Mouse (Mus musculus) bone marrow, adult 2 months (tissue): ENCODE results near the gene Cd79a. TPM values are rescaled to one million over a fixed set of nuclear protein-coding genes. Genes with fewer than 3 reads are reported as not detected.

ENCODE experiments used
- H3K27ac ChIP-seq: fragments of 200-500 bp; 2 replicates; pipeline ENCODE4 v1.5.1; 2012; ENCODE audit warnings: low read depth, mild to moderate bottlenecking, control low read depth, inconsistent platforms, low read length; ENCODE audit not compliant: control insufficient read depth, poor library complexity, insufficient read depth
- H3K4me1 ChIP-seq: fragments of 200-500 bp; 2 replicates; pipeline ENCODE4 v1.6.1; 2011; ENCODE audit warnings: low read length; ENCODE audit not compliant: control insufficient read depth, insufficient read depth
- H3K4me3 ChIP-seq: fragments of 200-500 bp; replicated peaks from 2 replicates; pipeline ENCODE3; 2011; ENCODE audit warnings: mild to moderate bottlenecking, low read depth, low read length, control low read depth; ENCODE audit not compliant: control insufficient read depth
- CTCF ChIP-seq: fragments of 200-500 bp; IDR thresholded peaks from 2 replicates; pipeline ENCODE4 v1.5.1; 2011; ENCODE audit warnings: low read length, control low read depth; ENCODE audit not compliant: control insufficient read depth, insufficient read depth
- POLR2A ChIP-seq: fragments of 200-500 bp; IDR thresholded peaks from 2 replicates; pipeline ENCODE4 v1.6.1; 2011; ENCODE audit warnings: low read depth, mild to moderate bottlenecking, control low read depth, low read length, borderline replicate concordance; ENCODE audit not compliant: control insufficient read depth
- WGBS: fragments of 180-500 bp; shearing (Covaris S2); methylation state at CpG from one replicate; pipeline ENCODE4 v1.1.7; 2018; 5-methylcytosine and 5-hydroxymethylcytosine counted together
- polyA plus RNA-seq: library from polyadenylated mRNA; stranded (reverse); fragments of >200 nt; gene quantifications from 2 replicates; pipeline ENCODE4 v1.2.4, GENCODE M21; 2011; ENCODE audit warnings: low replicate concordance; ENCODE audit not compliant: missing spikeins, insufficient read depth, insufficient read length

Gene Cd79a
- polyA plus RNA-seq, 1 experiment: 126 TPM

DNA sequence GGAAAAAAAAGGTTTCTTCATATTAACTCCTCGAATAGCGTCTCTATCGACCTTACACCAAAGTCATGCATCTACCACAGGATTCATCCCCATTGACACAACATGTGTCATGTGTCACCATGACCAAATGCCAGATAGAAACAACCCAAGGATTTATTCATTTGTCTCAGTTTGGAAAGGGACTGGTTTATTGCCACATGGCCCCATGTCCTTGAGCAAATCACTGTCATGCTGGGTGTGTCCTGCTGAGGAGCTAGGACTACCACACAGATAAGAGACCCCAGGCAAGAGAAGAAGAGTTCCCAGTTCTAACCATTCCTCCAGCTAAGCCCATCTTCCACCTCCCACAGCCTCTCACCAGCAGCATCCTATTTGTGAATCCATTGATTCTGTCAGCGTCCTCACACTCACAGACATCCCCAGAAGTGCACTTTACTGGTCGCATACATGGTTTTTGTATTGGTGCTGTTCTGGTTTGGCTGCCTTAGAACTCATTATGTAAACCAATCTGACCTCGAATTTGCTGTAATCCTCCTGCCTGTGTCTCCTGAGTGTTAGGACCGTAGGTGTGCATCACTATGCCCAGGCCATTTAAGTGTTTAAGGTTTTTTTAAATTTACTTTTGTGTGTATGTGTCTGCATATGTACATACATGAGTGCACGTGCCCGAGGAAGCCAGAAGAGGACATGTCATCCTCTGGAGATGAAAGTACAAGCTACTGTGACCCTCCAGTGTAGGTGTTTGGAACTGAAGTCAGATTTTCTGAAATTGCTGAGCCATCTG, 14.6 kb upstream of the Cd79a start:
- TF ChIP-seq POLR2A (no peak), CTCF (no peak)
- Histone ChIP-seq H3K4me3 (no peak overlapping the region), H3K4me1 (no peaks in the 10 kb centered on the region; the same call in 1 of the 2 replicates), H3K27ac (no peak overlapping the region)
- WGBS: 85% methylated on average over 9 of the region's 9 CpGs

DNA sequence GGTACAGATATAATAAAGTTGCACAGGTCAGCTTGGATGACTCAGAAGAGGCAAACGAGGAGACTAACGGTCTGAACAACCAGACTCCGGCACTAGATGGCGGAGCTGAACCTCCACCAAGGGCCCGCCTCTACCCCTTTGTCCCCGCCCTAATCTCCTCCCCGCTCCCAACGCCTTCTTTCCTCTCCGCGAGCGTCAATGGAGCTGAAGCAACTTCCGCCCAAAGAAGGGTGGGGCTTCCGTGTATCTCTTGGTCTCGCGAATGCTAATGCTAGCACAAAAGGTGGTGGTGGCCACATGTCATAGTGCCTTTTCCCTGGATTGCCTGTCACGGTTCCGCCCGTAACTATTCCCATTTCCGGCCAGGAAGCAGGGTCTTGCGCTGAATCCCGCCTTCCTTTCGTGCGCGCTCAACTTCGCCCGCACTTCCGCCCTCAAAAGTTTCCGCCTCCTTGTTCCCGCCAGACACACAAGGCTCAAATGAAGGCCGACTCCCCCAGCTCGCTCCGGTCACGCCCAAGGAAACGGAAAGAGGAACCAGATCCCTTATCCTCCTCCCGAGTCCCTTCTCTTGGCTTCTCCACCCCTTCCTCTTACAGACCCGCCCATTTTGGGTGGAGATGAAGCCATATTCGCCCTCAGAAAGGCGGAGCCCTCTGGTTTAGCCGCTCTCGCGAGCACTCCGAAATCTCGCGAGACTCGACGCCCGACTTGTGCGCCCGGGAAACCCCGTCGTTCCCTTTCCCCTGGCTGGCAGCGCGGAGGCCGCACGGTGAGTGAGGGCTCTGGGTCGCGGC, 13.1 kb upstream of the Cd79a start, which contains the start of gene Rps19:
Rps19 (plus strand) TSS at position 476 of the 797 bp plus-strand sequence.
- WGBS: under 1% methylated on average over 57 of the region's 57 CpGs
- TF ChIP-seq POLR2A (peak; percentile 87; the same call in 1 of the 2 replicates), CTCF (peak; percentile 70)
- Histone ChIP-seq H3K4me3 (peak within 1 kb of the TSS; percentile 71), H3K27ac (peak within 1 kb of the TSS; percentile 87), H3K4me1 (no peaks in the 10 kb centered on the region)

DNA sequence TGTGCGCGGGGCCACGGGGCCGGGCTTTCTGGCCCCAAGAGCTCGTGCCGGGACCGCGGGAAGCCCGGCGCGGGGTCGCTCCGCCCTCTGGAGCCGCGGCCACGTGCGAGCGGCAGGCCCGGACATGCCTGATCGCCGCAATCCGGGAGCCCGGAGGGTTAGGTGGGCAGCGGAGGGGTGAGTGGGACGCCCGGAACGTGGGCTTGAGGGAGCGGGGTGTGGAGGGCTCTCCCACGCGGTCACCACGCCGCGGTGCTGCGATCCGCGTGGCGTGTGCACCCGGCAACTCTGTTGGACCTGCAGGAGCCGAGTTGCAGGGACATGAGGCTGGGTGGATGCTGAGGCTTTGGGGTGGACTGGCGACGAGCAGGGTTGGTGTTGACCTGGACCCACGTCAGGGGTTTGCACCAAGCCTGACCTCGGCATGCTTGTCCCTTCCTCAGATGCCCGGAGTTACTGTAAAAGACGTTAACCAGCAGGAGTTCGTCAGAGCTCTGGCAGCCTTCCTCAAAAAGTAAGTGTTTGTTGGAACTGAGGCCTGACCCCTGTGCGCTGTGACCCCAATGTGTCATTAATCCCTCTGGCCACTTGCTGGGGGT, 12.4 kb upstream of the Cd79a start:
- peak overlapping the region; percentile 87 for H3K27ac ChIP-seq
- under 1% methylated on average over 47 of the region's 47 CpGs for whole genome bisulfite sequencing
- H3K4me1 ChIP-seq: no peaks in the 10 kb centered on the region
- peak overlapping the region; percentile 71 for H3K4me3 ChIP-seq
- no peak for TF ChIP-seq CTCF
- TF ChIP-seq POLR2A: no peak

DNA sequence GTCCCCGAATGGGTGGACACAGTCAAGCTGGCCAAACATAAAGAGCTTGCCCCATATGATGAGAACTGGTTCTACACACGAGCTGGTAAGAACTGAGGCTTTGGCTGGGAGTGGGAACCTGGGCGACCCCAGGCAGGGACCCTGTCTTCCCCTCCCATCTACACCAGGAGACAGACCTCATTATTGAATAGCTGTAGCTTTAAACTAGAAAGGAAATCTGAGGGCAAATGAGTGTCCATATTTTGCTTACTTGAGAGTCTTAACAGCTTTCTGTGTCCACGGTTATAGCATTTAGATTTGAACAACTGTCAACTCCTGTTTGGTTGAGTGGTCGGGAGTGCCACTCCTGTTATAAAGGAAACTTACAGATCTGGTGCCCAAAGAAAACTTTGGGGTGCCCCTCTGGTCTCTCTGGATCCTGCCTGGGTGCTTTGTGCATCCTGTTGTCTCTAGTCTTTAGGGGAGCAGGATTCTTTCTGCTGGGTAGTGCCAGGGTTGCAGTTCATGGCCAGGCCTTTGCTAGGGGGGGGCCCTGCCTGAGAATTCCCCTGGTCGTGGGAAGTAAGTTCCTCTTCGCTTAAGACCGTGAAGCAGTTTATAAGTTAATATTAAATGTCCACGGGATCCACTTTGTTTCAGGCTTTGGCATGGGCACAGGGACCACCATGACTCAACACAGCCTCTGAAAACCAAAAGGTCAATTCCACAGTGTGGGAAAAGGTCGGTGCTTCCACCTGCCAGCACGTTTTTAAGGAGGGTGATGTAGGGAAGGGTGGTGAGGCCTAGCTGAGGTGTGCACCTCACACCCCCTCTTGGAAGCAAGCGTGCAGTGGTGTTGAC, 11.5 kb upstream of the Cd79a start:
- Histone ChIP-seq H3K27ac (no peak overlapping the region), H3K4me1 (0 out of 2 replicates have a peak, but pooled peaks cover 1% of the 10 kb centered on the region), H3K4me3 (peak overlapping the region; percentile 49)
- no peak for TF ChIP-seq POLR2A
- no peak for TF ChIP-seq CTCF
- WGBS: 6% methylated on average over 12 of the region's 12 CpGs

DNA sequence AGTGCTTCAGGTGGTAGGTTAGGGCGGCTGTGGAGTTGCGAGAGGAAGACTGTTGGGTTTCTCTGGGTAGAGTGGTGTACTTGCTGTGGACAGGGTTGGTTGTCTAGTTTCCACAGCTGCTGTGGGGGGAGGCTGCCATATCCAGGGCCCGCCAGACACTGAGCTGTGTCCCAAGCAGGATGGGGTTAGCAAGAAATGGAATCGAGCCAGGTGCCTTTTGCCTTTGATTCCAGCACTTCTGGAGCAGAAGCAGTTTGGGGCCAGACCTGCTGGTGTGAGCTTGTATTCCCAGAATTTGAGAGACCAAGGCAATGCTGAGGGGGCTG, 10.9 kb upstream of the Cd79a start:
- TF ChIP-seq CTCF (no peak), POLR2A (no peak)
- 16% methylated on average over 4 of the region's 4 CpGs for WGBS
- Histone ChIP-seq H3K4me3 (peak overlapping the region; percentile 36), H3K27ac (no peak overlapping the region), H3K4me1 (0 out of 2 replicates have a peak, but pooled peaks cover 1% of the 10 kb centered on the region)

DNA sequence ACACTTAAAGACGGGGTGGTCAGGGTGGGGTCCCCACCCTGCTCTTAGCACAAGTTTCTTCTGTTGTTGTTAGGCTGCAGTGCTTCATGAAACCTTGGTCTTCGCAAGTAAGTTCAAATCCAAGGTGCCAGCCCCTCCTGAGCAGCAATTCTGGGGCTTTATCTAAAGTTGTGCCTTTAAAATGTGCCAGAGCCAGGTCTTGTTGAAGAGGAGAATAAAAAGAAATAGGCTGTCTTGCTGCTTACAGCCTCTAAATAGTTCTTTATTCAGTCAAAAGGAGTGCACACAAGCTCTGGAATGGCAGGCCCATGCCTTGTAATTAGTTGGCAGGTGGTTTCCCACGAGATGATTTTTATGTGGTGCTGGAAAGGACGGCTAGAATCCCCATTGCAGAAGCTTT, 10.1 kb upstream of the Cd79a start:
- WGBS: 57% methylated on average over 4 of the region's 4 CpGs
- no peak overlapping the region for H3K27ac ChIP-seq
- TF ChIP-seq POLR2A (no peak), CTCF (no peak)
- H3K4me3 ChIP-seq: no peak overlapping the region
- 0 out of 2 replicates have a peak, but pooled peaks cover 1% of the 10 kb centered on the region for H3K4me1 ChIP-seq

- no peak for TF ChIP-seq CTCF
- TF ChIP-seq POLR2A: no peak
- H3K4me1 ChIP-seq: peaks cover 1% of the 10 kb centered on the region; the same call in 1 of the 2 replicates
- H3K27ac ChIP-seq: no peak overlapping the region
- no peak overlapping the region for H3K4me3 ChIP-seq
- 78% methylated on average over 6 of the region's 6 CpGs for WGBS
Measured at GRCm38 (mm10) chr7:24889431-24890220, 7.6 kb upstream of the Cd79a start.
